In genomic region chr12:14195479-14195878, GRCm38 (mm10) we compare ENCODE assay signal across 28 mouse cellular contexts. TPM values are rescaled to one million over a fixed set of nuclear protein-coding genes. Genes with fewer than 3 reads are reported as not detected.
DNase-seq lines count a peak whose midpoint lies in the region; ATAC-seq and TF ChIP-seq lines count a peak whose summit lies in the region.
"Had no signal": no experiment of that assay in that cellular context is flagged by ENCODE, and none has a peak within 500 bp of the region (broad histone marks: within the 10 kb centered on the region; RNA-seq: fewer than 3 reads in every experiment).

No protein-coding gene starts in this region.

- no peaks in the 10 kb centered on the region for H3K36me3 ChIP-seq in liver, postnatal 0 days (replicated peaks; ENCODE audit: insufficient read depth, low read length)
- H3K36me3 ChIP-seq: embryonic facial prominence, embryonic 12.5 days; embryonic facial prominence, embryonic 15.5 days; forebrain, embryonic 12.5 days; forebrain, embryonic 15.5 days; heart, embryonic 10.5 days; hindbrain, embryonic 10.5 days; hindbrain, embryonic 13.5 days had no signal

- WGBS in liver, postnatal 0 days (ENCODE audit: insufficient replicate concordance), result 54% methylated on average over 3 of the region's 3 CpGs

- no peaks in the 10 kb centered on the region for H3K9me3 ChIP-seq in liver, postnatal 0 days (ENCODE audit: low read length)
- H3K9me3 ChIP-seq: embryonic facial prominence, embryonic 12.5 days; embryonic facial prominence, embryonic 15.5 days; forebrain, embryonic 12.5 days; forebrain, embryonic 15.5 days; heart, embryonic 10.5 days; hindbrain, embryonic 10.5 days; hindbrain, embryonic 13.5 days had no signal

- H3K27me3 ChIP-seq in liver, postnatal 0 days (ENCODE audit: insufficient read depth, low read length), result no peaks in the 10 kb centered on the region
- H3K27me3 ChIP-seq: embryonic facial prominence, embryonic 12.5 days; embryonic facial prominence, embryonic 15.5 days; forebrain, embryonic 12.5 days; forebrain, embryonic 15.5 days; hindbrain, embryonic 13.5 days had no signal

- TF ChIP-seq EP300 in liver, postnatal 0 days (IDR thresholded peaks at IDR 0.05; ENCODE audit: low read depth), result no peak

- TF ChIP-seq CTCF in liver, postnatal 0 days (IDR thresholded peaks at IDR 0.05; ENCODE audit: low read depth), result no peak

- no peak overlapping the region for H3K27ac ChIP-seq in liver, postnatal 0 days (ENCODE audit: low read depth)
- H3K27ac ChIP-seq: embryonic facial prominence, embryonic 12.5 days; embryonic facial prominence, embryonic 15.5 days; forebrain, embryonic 12.5 days; forebrain, embryonic 15.5 days; heart, adult 2 months; heart, embryonic 10.5 days; hindbrain, embryonic 10.5 days; hindbrain, embryonic 13.5 days had no signal

- DNase-seq in lung, adult 18-20 months, result peak; percentile 3 to 7
- DNase-seq in lung, postnatal 10 days, result no peak
- DNase-seq in ES-CJ7 (ENCODE audit: low read depth, low spot score) (peak; percentile 38), WW6 (ENCODE audit: low read depth, low spot score) (peak; percentile 1)
- DNase-seq in lung, postnatal 14 days, result peak; percentile 3
- no peak for DNase-seq in layer of hippocampus, adult 8-10 months (ENCODE audit: low spot score in 2 of 2)
- DNase-seq in urinary bladder, adult 18-20 months (ENCODE audit: low spot score in 2 of 2), result no peak
- no peak for DNase-seq in liver, postnatal 0 days
- DNase-seq: adrenal gland, adult 2 months; adrenal gland, postnatal 14 days; cerebellum, adult 11 months; cerebellum, adult 2 months; cerebellum, adult 9-11 months; cerebellum, postnatal 25 days; gastrocnemius, postnatal 10 days; gastrocnemius, postnatal 36 days; heart, adult 2 months had no signal

- no peaks in the 10 kb centered on the region for H3K4me1 ChIP-seq in liver, postnatal 0 days (ENCODE audit: insufficient read depth)
- H3K4me1 ChIP-seq: embryonic facial prominence, embryonic 12.5 days; embryonic facial prominence, embryonic 15.5 days; forebrain, embryonic 12.5 days; forebrain, embryonic 15.5 days; heart, embryonic 10.5 days; hindbrain, embryonic 10.5 days; hindbrain, embryonic 13.5 days had no signal

- H3K4me2 ChIP-seq in liver, postnatal 0 days (ENCODE audit: low read depth, low read length), result no peak overlapping the region
- H3K4me2 ChIP-seq: embryonic facial prominence, embryonic 12.5 days; embryonic facial prominence, embryonic 15.5 days; forebrain, embryonic 12.5 days; forebrain, embryonic 15.5 days; hindbrain, embryonic 13.5 days had no signal

- no peak for ATAC-seq in liver, postnatal 0 days
- ATAC-seq: forebrain, embryonic 15.5 days; hindbrain, embryonic 16.5 days had no signal

- no peak overlapping the region for H3K9ac ChIP-seq in liver, postnatal 0 days (replicated peaks)
- H3K9ac ChIP-seq: embryonic facial prominence, embryonic 12.5 days; embryonic facial prominence, embryonic 15.5 days; forebrain, embryonic 12.5 days; forebrain, embryonic 15.5 days; hindbrain, embryonic 13.5 days had no signal

- H3K4me3 ChIP-seq in liver, postnatal 0 days (ENCODE audit: low read depth, low read length), result no peak overlapping the region
- H3K4me3 ChIP-seq: embryonic facial prominence, embryonic 12.5 days; embryonic facial prominence, embryonic 15.5 days; forebrain, embryonic 12.5 days; forebrain, embryonic 15.5 days; heart, adult 2 months; heart, embryonic 10.5 days; hindbrain, embryonic 10.5 days; hindbrain, embryonic 13.5 days had no signal

RNA-seq across cellular contexts. Expression of gene Fam84a, which starts 43.6 kb away (rescaled TPM):
- total RNA-seq in layer of hippocampus, adult 8-10 months (2022), result 10 to 100 TPM; 74.2 to 81.2 (median 77.9) TPM
- 3.1 and 3.5 TPM in 2 replicates for polyA plus RNA-seq in liver, postnatal 0 days (2015; fragmentation: Nextera tagmentation; extraction: Ambion mirVana)
- total RNA-seq: common myeloid progenitor, adult 5-6 weeks; gastrocnemius, postnatal 36 days; granulocyte monocyte progenitor cell, adult 5-6 weeks; MEL had no signal

Comparison
In these comparisons a context has a peak if more than half of its experiments do, and no peak if none do; other contexts are left out.
1. DNase-seq: peak in lung, adult 18-20 months (2 of 2), ES-CJ7 (single experiment), WW6 (single experiment) and lung, postnatal 14 days (single experiment); none in lung, postnatal 10 days (single experiment), layer of hippocampus, adult 8-10 months (0 of 2), urinary bladder, adult 18-20 months (0 of 2) and liver, postnatal 0 days (single experiment).